Mouse (Mus musculus) B cell, adult (primary cell): ENCODE data around the gene Psme1. TPM values are rescaled to one million over a fixed set of nuclear protein-coding genes. Genes with fewer than 3 reads are reported as not detected.

Experiments
- total RNA-seq: library from RNA; stranded (reverse); gene quantifications from 4 replicates; pipeline ENCODE4 v1.2.4, GENCODE M21; 2023; ENCODE audit not compliant: inconsistent age

Gene Psme1
- 237 to 297 TPM (median 278 TPM) in 4 replicates for total RNA-seq

DNA sequence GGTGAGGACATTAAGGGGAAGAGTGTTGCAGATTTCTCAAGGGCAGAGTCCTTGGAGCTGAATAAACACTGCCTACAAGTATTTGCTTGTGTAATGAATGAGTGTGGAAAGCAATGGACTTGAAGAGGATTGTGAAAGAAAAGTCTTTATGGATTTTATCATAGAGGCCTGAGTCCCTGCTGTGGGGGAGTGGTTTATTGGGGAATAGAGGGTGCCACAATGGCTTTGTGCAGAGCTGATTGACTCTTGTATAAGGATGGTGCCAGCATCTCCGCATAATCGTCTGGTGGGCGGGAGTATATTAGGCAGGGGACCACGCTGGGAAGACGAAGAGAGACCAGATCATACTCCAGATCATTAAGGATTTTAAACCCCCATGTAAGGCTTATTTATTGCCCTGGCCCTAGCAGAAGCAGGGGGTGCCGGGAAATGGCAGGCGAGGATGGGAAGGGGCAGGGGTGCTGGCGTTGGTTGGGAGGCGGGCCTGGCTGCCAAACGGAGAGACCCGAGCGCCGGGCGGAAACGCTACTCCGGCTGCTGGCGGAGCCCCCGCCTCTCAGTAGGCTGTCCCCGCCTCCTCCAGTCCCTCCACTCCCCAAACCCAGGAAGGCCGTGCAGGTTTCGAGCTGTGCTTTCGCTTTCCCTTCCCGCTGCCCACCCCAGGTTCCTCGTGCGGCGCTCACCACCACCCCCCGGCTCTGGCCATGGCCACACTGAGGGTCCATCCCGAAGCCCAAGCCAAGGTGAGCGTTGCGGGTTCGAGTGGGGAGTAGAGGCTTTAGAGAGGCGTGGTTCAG lies at the start of gene Psme1:
Psme1 (plus strand) TSS at position 253 of the 797 bp plus-strand sequence.

GRCm38 (mm10) chr14:55540067-55540786 lies 37.7 kb upstream of the Psme1 start, which contains the start of gene Pck2:
Gene Pck2, plus strand, starts transcription at chr14:55540266.

GRCm38 (mm10) chr14:55559799-55560201 lies 18.1 kb upstream of the Psme1 start, which contains the start of gene Dcaf11:
Gene Dcaf11, plus strand, starts transcription at chr14:55560006.

GRCm38 (mm10) chr14:55560202-55561073 lies 17.5 kb upstream of the Psme1 start, which contains the start of gene A730061H03Rik:
Gene A730061H03Rik, minus strand, starts transcription at chr14:55560406.

DNA sequence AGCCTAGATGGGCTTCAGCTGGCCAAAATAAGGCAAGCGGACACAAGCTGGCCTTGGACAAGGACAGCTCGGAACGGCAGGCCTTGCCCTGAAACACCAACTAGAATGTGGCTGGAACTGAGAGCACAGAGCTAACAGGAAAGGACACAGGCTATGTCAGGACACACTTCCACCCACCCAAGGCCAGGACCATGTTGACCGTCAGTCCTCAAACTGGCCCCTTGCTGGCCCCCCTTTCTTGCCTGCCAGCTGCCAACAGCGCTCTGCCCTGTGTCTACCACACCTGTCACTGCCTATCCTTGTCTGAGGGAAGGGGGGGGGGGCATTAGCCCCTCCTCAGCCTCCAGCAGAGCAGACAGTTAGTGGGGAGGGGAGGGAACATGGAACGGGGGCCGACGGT lies 2.6 kb upstream of the Psme1 start, which contains the start of gene Fitm1:
Fitm1 (plus strand) TSS at position 316 of the 400 bp plus-strand sequence.

GRCm38 (mm10) chr14:55584702-55585565 lies 7.0 kb downstream of the Psme1 start, which contains the start of gene Emc9:
Gene Emc9, minus strand, starts transcription at chr14:55585302.

GRCm38 (mm10) chr14:55590748-55591330 lies 12.9 kb downstream of the Psme1 start, which contains the start of gene Psme2:
Gene Psme2, minus strand, starts transcription at chr14:55591113.

GRCm38 (mm10) chr14:55591331-55591891 lies 13.5 kb downstream of the Psme1 start, which contains the start of gene Rnf31:
Gene Rnf31, plus strand, starts transcription at chr14:55591708.

DNA sequence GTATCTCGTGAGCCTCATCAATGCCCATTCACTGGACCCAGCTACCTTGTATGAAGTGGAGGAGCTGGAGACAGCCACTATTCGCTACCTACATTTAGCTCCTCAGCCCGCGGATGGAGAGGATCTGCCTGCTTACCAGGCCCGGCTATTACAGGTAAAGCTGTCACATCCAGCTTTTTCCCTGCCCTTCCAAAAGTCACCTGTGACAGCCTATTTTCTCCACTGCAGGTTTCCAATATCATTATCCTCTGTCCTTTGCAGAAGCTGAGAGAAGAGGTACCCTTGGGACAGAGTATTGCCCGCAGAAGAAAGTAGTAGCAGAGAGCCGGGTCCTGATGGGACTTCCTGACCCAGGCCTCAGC lies 25.3 kb downstream of the Psme1 start, which contains the start of gene Irf9:
Irf9 (plus strand) TSS at position 301 of the 362 bp plus-strand sequence.

GRCm38 (mm10) chr14:55617822-55618221 lies 39.9 kb downstream of the Psme1 start, which contains the start of gene Rec8:
Gene Rec8, plus strand, starts transcription at chr14:55618037.

Other genes starting within 250 kb of the Psme1 start
- gene Dhrs4, start 99.4 kb upstream of the Psme1 start, total RNA-seq: 19.5 to 36.7 TPM (median 22.7 TPM) in 4 replicates
- 4.4 to 6.7 TPM (median 5.7 TPM) in 4 replicates for gene Carmil3, start 87.5 kb upstream of the Psme1 start, total RNA-seq
- not detected in 4 replicates for gene Cpne6, start 67.7 kb upstream of the Psme1 start, total RNA-seq
- gene Nrl, start 53.1 kb upstream of the Psme1 start, total RNA-seq: not detected in 4 replicates
- 44.0 to 58.0 TPM (median 50.7 TPM) in 4 replicates for gene Pck2, start 37.9 kb upstream of the Psme1 start, total RNA-seq
- 80.8 to 92.0 TPM (median 87.8 TPM) in 4 replicates for gene Dcaf11, start 18.1 kb upstream of the Psme1 start, total RNA-seq
- 3.9 to 9.7 TPM (median 8.6 TPM) in 4 replicates for gene A730061H03Rik, start 17.7 kb upstream of the Psme1 start, total RNA-seq
- gene Fitm1, start 2.5 kb upstream of the Psme1 start, total RNA-seq: not detected in 4 replicates
- gene Emc9, start 7.2 kb downstream of the Psme1 start, total RNA-seq: 4.8 to 8.4 TPM (median 7.1 TPM) in 4 replicates
- gene Psme2, start 13.0 kb downstream of the Psme1 start, total RNA-seq: 270 to 386 TPM (median 320 TPM) in 4 replicates
- 98.7 to 119 TPM (median 107 TPM) in 4 replicates for gene Rnf31, start 13.6 kb downstream of the Psme1 start, total RNA-seq
- gene Irf9, start 25.4 kb downstream of the Psme1 start, total RNA-seq: 84.6 to 115 TPM (median 102 TPM) in 4 replicates
- gene Rec8, start 39.9 kb downstream of the Psme1 start, total RNA-seq: 0.84 to 1.9 TPM (median 1.3 TPM) in 4 replicates
- gene Ipo4, start 57.8 kb downstream of the Psme1 start, total RNA-seq: 42.8 to 71.0 TPM (median 59.7 TPM) in 4 replicates
- 1.2 to 6.3 TPM (median 3.5 TPM) in 4 replicates for gene Gm49378, start 59.8 kb downstream of the Psme1 start, total RNA-seq
- 43.5 to 50.3 TPM (median 46.2 TPM) in 4 replicates for gene Tm9sf1, start 65.7 kb downstream of the Psme1 start, total RNA-seq
- gene Tssk4, start 72.1 kb downstream of the Psme1 start, total RNA-seq: 2.7 to 3.3 TPM (median 3.2 TPM) in 4 replicates
- 48.6 to 57.5 TPM (median 51.4 TPM) in 4 replicates for gene Mdp1, start 82.4 kb downstream of the Psme1 start, total RNA-seq
- gene Gmpr2, start 93.8 kb downstream of the Psme1 start, total RNA-seq: 21.8 to 29.4 TPM (median 27.7 TPM) in 4 replicates
- 173 to 208 TPM (median 188 TPM) in 4 replicates for gene Nedd8, start 94.0 kb downstream of the Psme1 start, total RNA-seq
- 158 to 162 TPM (median 159 TPM) in 4 replicates for gene Tinf2, start 103.7 kb downstream of the Psme1 start, total RNA-seq
- gene Tgm1, start 135.8 kb downstream of the Psme1 start, total RNA-seq: 1.2 to 3.0 TPM (median 1.2 TPM) in 4 replicates
- 73.0 to 82.3 TPM (median 79.9 TPM) in 4 replicates for gene Rabggta, start 144.1 kb downstream of the Psme1 start, total RNA-seq
- 23.1 to 26.7 TPM (median 25.5 TPM) in 4 replicates for gene Dhrs1, start 167.6 kb downstream of the Psme1 start, total RNA-seq
- gene Nop9, start 167.6 kb downstream of the Psme1 start, total RNA-seq: 29.2 to 37.3 TPM (median 34.5 TPM) in 4 replicates
- gene Cideb, start 180.3 kb downstream of the Psme1 start, total RNA-seq: not detected in 4 replicates
- gene Ltb4r2, start 183.3 kb downstream of the Psme1 start, total RNA-seq: 0.22 to 0.84 TPM (median 0.36 TPM) in 3 of 4 replicates, not detected in the other
- not detected in 4 replicates for gene Ltb4r1, start 187.8 kb downstream of the Psme1 start, total RNA-seq
- gene Adcy4, start 206.0 kb downstream of the Psme1 start, total RNA-seq: 0.24 to 1.4 TPM (median 0.48 TPM) in 3 of 4 replicates, not detected in the other
- gene Ripk3, start 210.7 kb downstream of the Psme1 start, total RNA-seq: 86.4 to 109 TPM (median 93.4 TPM) in 4 replicates
- not detected in 4 replicates for gene Nfatc4, start 245.0 kb downstream of the Psme1 start, total RNA-seq